ENCODE assay signal across 33 mouse cellular contexts in genomic region chr1:112053926-112054325, GRCm38 (mm10).
"Had no signal": no experiment of that assay in that cellular context is flagged by ENCODE, and none has a peak within 500 bp of the region (broad histone marks: within the 10 kb centered on the region; RNA-seq: fewer than 3 reads in every experiment).

No protein-coding gene starts in this region.

- H3K36me3 ChIP-seq: heart, embryonic 12.5 days; heart, embryonic 13.5 days; heart, embryonic 15.5 days; hindbrain, embryonic 10.5 days; hindbrain, embryonic 12.5 days; hindbrain, embryonic 13.5 days; hindbrain, embryonic 15.5 days; intestine, embryonic 15.5 days; kidney, embryonic 15.5 days had no signal

- DNase-seq: heart, postnatal 10 days; heart, postnatal 14 days; heart, postnatal 36 days; heart, postnatal 4 days; kidney, adult 11 months; kidney, adult 18-20 months; kidney, adult 2 months; kidney, adult 8-10 months; kidney, adult 9 months; kidney, postnatal 10 days; kidney, postnatal 14 days; kidney, postnatal 25 days; kidney, postnatal 36 days; kidney, postnatal 4 days; layer of hippocampus, adult 9-11 months; layer of hippocampus, postnatal 36 days had no signal

- H3K4me1 ChIP-seq: heart, embryonic 12.5 days; heart, embryonic 13.5 days; heart, embryonic 15.5 days; hindbrain, embryonic 10.5 days; hindbrain, embryonic 12.5 days; hindbrain, embryonic 13.5 days; hindbrain, embryonic 15.5 days; intestine, embryonic 15.5 days; kidney, embryonic 15.5 days had no signal

- H3K4me2 ChIP-seq: heart, embryonic 11.5 days; heart, embryonic 12.5 days; heart, embryonic 13.5 days; heart, embryonic 15.5 days; hindbrain, embryonic 12.5 days; hindbrain, embryonic 13.5 days; hindbrain, embryonic 15.5 days; intestine, embryonic 15.5 days; kidney, embryonic 15.5 days had no signal

- H3K27ac ChIP-seq: heart, embryonic 13.5 days; heart, embryonic 15.5 days; hindbrain, embryonic 10.5 days; hindbrain, embryonic 12.5 days; hindbrain, embryonic 13.5 days; hindbrain, embryonic 15.5 days; hindbrain, postnatal 0 days; intestine, embryonic 15.5 days; kidney, embryonic 15.5 days; kidney, postnatal 0 days; layer of hippocampus, adult 2 months; left cerebral cortex, adult 2 months had no signal

- ATAC-seq: hindbrain, embryonic 16.5 days; hindbrain, postnatal 0 days; intestine, embryonic 15.5 days; intestine, embryonic 16.5 days; intestine, postnatal 0 days had no signal

- H3K4me3 ChIP-seq: heart, embryonic 12.5 days; heart, embryonic 13.5 days; heart, embryonic 15.5 days; hindbrain, embryonic 10.5 days; hindbrain, embryonic 12.5 days; hindbrain, embryonic 13.5 days; hindbrain, embryonic 15.5 days; intestine, embryonic 15.5 days; kidney, embryonic 15.5 days; layer of hippocampus, adult 2 months; left cerebral cortex, adult 2 months had no signal

- H3K9me3 ChIP-seq: heart, embryonic 12.5 days; heart, embryonic 13.5 days; heart, embryonic 15.5 days; hindbrain, embryonic 10.5 days; hindbrain, embryonic 12.5 days; hindbrain, embryonic 13.5 days; hindbrain, embryonic 15.5 days; intestine, embryonic 15.5 days; kidney, embryonic 15.5 days had no signal

- H3K9ac ChIP-seq: heart, embryonic 12.5 days; heart, embryonic 13.5 days; heart, embryonic 15.5 days; hindbrain, embryonic 12.5 days; hindbrain, embryonic 13.5 days; hindbrain, embryonic 15.5 days; intestine, embryonic 15.5 days; kidney, embryonic 15.5 days had no signal

- H3K27me3 ChIP-seq: heart, embryonic 12.5 days; heart, embryonic 13.5 days; heart, embryonic 15.5 days; hindbrain, embryonic 12.5 days; hindbrain, embryonic 13.5 days; hindbrain, embryonic 15.5 days; intestine, embryonic 15.5 days; kidney, embryonic 15.5 days had no signal
